Mouse (Mus musculus): ENCODE results near the gene Myg1. TPM values are rescaled to one million over a fixed set of nuclear protein-coding genes. Genes with fewer than 3 reads are reported as not detected.

The Myg1 gene
- polyA plus RNA-seq, 1 experiment, result 97.0 TPM

DNA sequence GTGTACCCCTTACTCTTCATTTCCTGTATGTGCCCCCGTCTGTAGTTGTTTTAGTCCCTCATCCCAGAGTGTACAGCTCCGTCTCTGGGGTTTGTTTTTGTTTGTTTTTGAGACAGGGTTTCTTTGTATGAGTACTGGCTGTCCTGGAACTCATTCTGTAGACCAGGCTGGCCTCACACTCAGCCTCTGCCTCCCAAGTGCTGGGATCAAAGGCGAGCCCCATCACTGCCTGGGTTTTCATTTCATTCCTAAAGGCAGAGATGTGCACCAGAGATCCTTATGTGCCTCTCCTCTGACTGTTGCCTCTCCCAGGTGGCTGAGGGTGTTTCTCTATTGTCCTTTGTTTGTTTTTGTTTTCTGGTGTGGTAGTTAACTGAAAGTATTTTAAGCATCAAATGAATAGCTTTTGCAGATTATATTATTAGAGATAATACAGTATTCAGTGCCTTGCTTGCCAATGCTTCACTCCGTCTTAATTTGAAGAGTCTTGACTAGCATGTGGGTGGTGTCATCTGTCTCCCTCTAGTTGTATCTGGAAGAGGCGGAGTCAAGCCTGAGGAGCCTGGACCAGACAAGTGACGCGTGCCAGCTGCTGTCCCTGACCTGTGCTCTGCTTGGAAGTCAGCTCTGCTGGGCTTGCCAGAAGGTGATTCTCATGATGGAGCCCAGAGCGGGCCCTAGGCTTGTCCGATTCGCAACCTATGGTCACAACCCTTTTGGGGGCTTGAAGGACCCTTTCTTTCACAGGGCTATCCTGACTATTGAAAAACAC, 21.2 kb upstream of the Myg1 start:
- no peak overlapping the region for H3K4me2 ChIP-seq (ENCODE audit: low read depth)
- no peaks in the 10 kb centered on the region for H3K79me2 ChIP-seq (ENCODE audit: control insufficient read depth, insufficient read depth)
- peaks cover 56% of the 10 kb centered on the region for H3K36me3 ChIP-seq (ENCODE audit: control insufficient read depth, insufficient read depth)
- no peaks in the 10 kb centered on the region for H3K27me3 ChIP-seq (ENCODE audit: control insufficient read depth, insufficient read depth, insufficient read length)
- no peak overlapping the region for H3ac ChIP-seq (ENCODE audit: control insufficient read depth, insufficient read length)
- TF ChIP-seq USF1 (IDR thresholded peaks at IDR 0.05; ENCODE audit: low read depth) (no peak), MYOD1 (IDR thresholded peaks at IDR 0.05; ENCODE audit: control insufficient read depth in 1 of 3, insufficient read length in 2 of 3, low read depth in 2 of 3) (peak in 1 of 3 experiments; percentile 12), SRF (IDR thresholded peaks at IDR 0.05; ENCODE audit: control insufficient read depth, insufficient read length, low read depth) (no peak)
- no peak overlapping the region for H3K4me3 ChIP-seq

DNA sequence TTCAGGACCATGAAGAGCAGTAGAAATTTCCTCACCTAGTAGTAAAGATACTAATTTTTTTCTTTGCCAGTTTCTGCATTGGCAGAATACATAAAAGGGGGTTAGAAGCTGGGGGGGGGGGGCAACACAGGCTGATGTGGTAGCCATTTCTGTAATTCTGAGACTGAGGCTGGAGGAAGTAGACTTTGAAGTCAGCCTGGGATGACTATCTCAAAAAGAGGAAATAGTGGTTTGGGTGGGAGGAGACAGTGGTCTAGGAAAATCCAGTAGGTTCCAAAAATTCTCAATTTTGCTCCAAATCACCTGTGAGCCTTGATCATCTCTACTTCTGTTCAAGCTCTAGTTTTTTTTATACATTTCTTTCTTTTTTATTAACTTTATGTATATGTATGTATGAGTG, 20.0 kb upstream of the Myg1 start:
- Histone ChIP-seq H3K27me3 (ENCODE audit: control insufficient read depth, insufficient read depth, insufficient read length) (no peaks in the 10 kb centered on the region), H3K79me2 (ENCODE audit: control insufficient read depth, insufficient read depth) (no peaks in the 10 kb centered on the region), H3K36me3 (ENCODE audit: control insufficient read depth, insufficient read depth) (peaks cover 44% of the 10 kb centered on the region), H3K4me3 (no peak overlapping the region), H3ac (ENCODE audit: control insufficient read depth, insufficient read length) (no peak overlapping the region), H3K4me2 (ENCODE audit: low read depth) (no peak overlapping the region)
- TF ChIP-seq E2F4 (IDR thresholded peaks at IDR 0.05; ENCODE audit: insufficient read depth) (no peak), SRF (IDR thresholded peaks at IDR 0.05; ENCODE audit: control insufficient read depth, insufficient read length, low read depth) (no peak), TCF12 (IDR thresholded peaks at IDR 0.05; ENCODE audit: insufficient read depth, poor library complexity, severe bottlenecking) (no peak), POLR2A (IDR thresholded peaks at IDR 0.05; ENCODE audit: insufficient read length, low read depth) (no peak)

DNA sequence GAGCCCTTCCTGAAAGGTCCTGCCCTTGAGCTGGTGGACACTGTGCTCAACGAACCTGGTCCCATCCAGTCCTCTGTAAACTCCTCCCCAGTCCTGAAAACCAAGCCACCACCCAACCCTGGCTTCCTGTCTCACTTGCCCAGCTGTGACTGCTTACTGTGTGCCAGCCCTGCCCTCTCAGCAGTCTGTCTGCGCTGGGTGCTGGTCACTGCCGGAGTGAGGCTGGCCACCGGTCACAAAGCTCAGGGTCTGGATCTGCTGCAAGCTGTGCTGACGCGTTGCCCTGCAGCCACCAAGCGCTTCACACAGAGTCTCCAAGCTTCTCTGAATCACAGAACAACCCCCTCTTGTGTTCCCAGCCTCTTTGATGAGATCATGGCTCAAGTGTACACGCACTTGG, 16.2 kb upstream of the Myg1 start:
- H3K27me3 ChIP-seq (ENCODE audit: control insufficient read depth, insufficient read depth, insufficient read length), result no peaks in the 10 kb centered on the region
- H3K4me3 ChIP-seq, result no peak overlapping the region
- peaks cover 37% of the 10 kb centered on the region for H3K36me3 ChIP-seq (ENCODE audit: control insufficient read depth, insufficient read depth)
- no peaks in the 10 kb centered on the region for H3K79me2 ChIP-seq (ENCODE audit: control insufficient read depth, insufficient read depth)
- no peak overlapping the region for H3ac ChIP-seq (ENCODE audit: control insufficient read depth, insufficient read length)
- TF ChIP-seq E2F4 (IDR thresholded peaks at IDR 0.05; ENCODE audit: insufficient read depth) (no peak), TCF12 (IDR thresholded peaks at IDR 0.05; ENCODE audit: insufficient read depth, poor library complexity, severe bottlenecking) (no peak), MAX (IDR thresholded peaks at IDR 0.05; ENCODE audit: low read depth) (no peak), USF1 (IDR thresholded peaks at IDR 0.05; ENCODE audit: low read depth) (no peak), MYOG (IDR thresholded peaks at IDR 0.05; ENCODE audit: control insufficient read depth in 1 of 3, insufficient read depth in 1 of 3, insufficient read length in 2 of 3, low read depth in 2 of 3) (no peak), MYOD1 (IDR thresholded peaks at IDR 0.05; ENCODE audit: control insufficient read depth in 1 of 3, insufficient read length in 2 of 3, low read depth in 2 of 3) (no peak), SRF (IDR thresholded peaks at IDR 0.05; ENCODE audit: control insufficient read depth, insufficient read length, low read depth) (no peak), POLR2A (IDR thresholded peaks at IDR 0.05; ENCODE audit: insufficient read length, low read depth) (no peak), CEBPB (IDR thresholded peaks at IDR 0.05; ENCODE audit: insufficient read depth, poor library complexity, severe bottlenecking) (no peak), TCF3 (IDR thresholded peaks at IDR 0.05; ENCODE audit: insufficient read length, low read depth) (no peak), POLR2AphosphoS2 (IDR thresholded peaks at IDR 0.05; ENCODE audit: insufficient read length, low read depth) (no peak), REST (IDR thresholded peaks at IDR 0.05; ENCODE audit: insufficient read depth, insufficient read length) (no peak)
- H3K4me2 ChIP-seq (ENCODE audit: low read depth), result no peak overlapping the region

DNA sequence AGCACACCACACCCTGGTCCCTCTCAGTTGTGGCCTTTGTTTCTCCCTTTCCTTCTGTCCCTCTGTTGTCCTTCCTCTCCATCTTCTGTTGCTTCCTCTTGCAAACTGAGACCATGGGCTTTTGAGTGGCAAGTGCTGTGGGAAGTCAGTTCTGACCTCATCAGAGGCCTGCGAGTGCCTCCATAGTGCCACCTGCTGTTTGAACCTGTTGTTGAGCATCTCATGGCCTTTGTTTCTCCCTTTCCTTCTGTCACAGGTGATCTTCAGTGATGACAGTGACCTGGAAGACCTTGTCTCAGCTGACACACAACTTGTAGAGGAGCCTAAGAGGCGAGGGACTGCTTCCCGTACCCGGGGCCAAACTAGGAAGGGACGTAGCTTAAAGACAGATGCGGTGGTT, 15.2 kb upstream of the Myg1 start:
- H3K27me3 ChIP-seq (ENCODE audit: control insufficient read depth, insufficient read depth, insufficient read length), result no peaks in the 10 kb centered on the region

More for the DNA sequence above, 15.2 kb upstream of the Myg1 start:
- Histone ChIP-seq H3ac (ENCODE audit: control insufficient read depth, insufficient read length) (no peak overlapping the region), H3K4me3 (no peak overlapping the region), H3K4me2 (ENCODE audit: low read depth) (no peak overlapping the region), H3K79me2 (ENCODE audit: control insufficient read depth, insufficient read depth) (no peaks in the 10 kb centered on the region), H3K36me3 (ENCODE audit: control insufficient read depth, insufficient read depth) (peaks cover 38% of the 10 kb centered on the region)
- no peak for TF ChIP-seq POLR2A (IDR thresholded peaks at IDR 0.05; ENCODE audit: insufficient read length, low read depth)
- no peak for TF ChIP-seq SRF (IDR thresholded peaks at IDR 0.05; ENCODE audit: control insufficient read depth, insufficient read length, low read depth)
- TF ChIP-seq CEBPB (IDR thresholded peaks at IDR 0.05; ENCODE audit: insufficient read depth, poor library complexity, severe bottlenecking), result no peak
- no peak for TF ChIP-seq MYOG (IDR thresholded peaks at IDR 0.05; ENCODE audit: control insufficient read depth in 1 of 3, insufficient read depth in 1 of 3, insufficient read length in 2 of 3, low read depth in 2 of 3)
- no peak for TF ChIP-seq REST (IDR thresholded peaks at IDR 0.05; ENCODE audit: insufficient read depth, insufficient read length)
- TF ChIP-seq MYOD1 (IDR thresholded peaks at IDR 0.05; ENCODE audit: control insufficient read depth in 1 of 3, insufficient read length in 2 of 3, low read depth in 2 of 3), result no peak
- no peak for TF ChIP-seq POLR2AphosphoS2 (IDR thresholded peaks at IDR 0.05; ENCODE audit: insufficient read length, low read depth)
- TF ChIP-seq TCF3 (IDR thresholded peaks at IDR 0.05; ENCODE audit: insufficient read length, low read depth), result no peak
- TF ChIP-seq TCF12 (IDR thresholded peaks at IDR 0.05; ENCODE audit: insufficient read depth, poor library complexity, severe bottlenecking), result no peak
- TF ChIP-seq USF1 (IDR thresholded peaks at IDR 0.05; ENCODE audit: low read depth), result no peak
- no peak for TF ChIP-seq MAX (IDR thresholded peaks at IDR 0.05; ENCODE audit: low read depth)
- no peak for TF ChIP-seq E2F4 (IDR thresholded peaks at IDR 0.05; ENCODE audit: insufficient read depth)

Measured in myocyte (in vitro differentiated cells).